ENCODE assay signal across 33 mouse cellular contexts in genomic region chr6:89669556-89669955, GRCm38 (mm10). TPM values are rescaled to one million over a fixed set of nuclear protein-coding genes. Genes with fewer than 3 reads are reported as not detected.
DNase-seq lines count a peak whose midpoint lies in the region; TF ChIP-seq lines count a peak whose summit lies in the region.
"Had no signal": no experiment of that assay in that cellular context is flagged by ENCODE, and none has a peak within 500 bp of the region (broad histone marks: within the 10 kb centered on the region; RNA-seq: fewer than 3 reads in every experiment).

No protein-coding gene starts in this region.

- peak; percentile 45 for DNase-seq in heart, embryonic 10.5 days (ENCODE audit: low spot score)
- no peak for DNase-seq in heart, postnatal 36 days
- DNase-seq in lung, adult 2 months, result peak; percentile 1
- no peak for DNase-seq in lung, postnatal 25 days (ENCODE audit: low spot score)
- DNase-seq in Muller cell, postnatal 12 days (ENCODE audit: inconsistent ontology term), result peak; percentile 47
- DNase-seq in retina, postnatal 1 day, result peak; percentile 52
- no peak for DNase-seq in urinary bladder, postnatal 36 days (ENCODE audit: low spot score in 2 of 2)
- DNase-seq: adrenal gland, adult 8-10 months; adrenal gland, postnatal 25 days; B cell, adult 2 months; cerebellum, adult 11-12 months; cerebellum, adult 8-10 months; cerebellum, postnatal 36 days; embryo, embryonic 11 days; gastrocnemius, postnatal 25 days; heart, postnatal 14 days had no signal

- no peak overlapping the region for H3K27ac ChIP-seq in heart, embryonic 10.5 days
- H3K27ac ChIP-seq: embryonic facial prominence, embryonic 10.5 days; embryonic facial prominence, embryonic 13.5 days; forebrain, embryonic 12.5 days; forebrain, embryonic 15.5 days; heart, embryonic 13.5 days; hindbrain, embryonic 10.5 days; hindbrain, embryonic 13.5 days had no signal

- peaks cover 10% of the 10 kb centered on the region; the same call in 1 of the 2 replicates for H3K4me1 ChIP-seq in heart, embryonic 10.5 days
- no peaks in the 10 kb centered on the region for H3K4me1 ChIP-seq in lung, adult 2 months (ENCODE audit: control insufficient read depth, insufficient read depth, low read length)
- H3K4me1 ChIP-seq: embryonic facial prominence, embryonic 10.5 days; embryonic facial prominence, embryonic 13.5 days; forebrain, embryonic 12.5 days; hindbrain, embryonic 10.5 days; hindbrain, embryonic 13.5 days had no signal

- H3K36me3 ChIP-seq in heart, embryonic 10.5 days, result no peaks in the 10 kb centered on the region
- H3K36me3 ChIP-seq: forebrain, embryonic 15.5 days had no signal

- H3K27me3 ChIP-seq in heart, embryonic 10.5 days (ENCODE audit: insufficient read depth, poor library complexity, severe bottlenecking), result 0 out of 2 replicates have a peak, but pooled peaks cover 5% of the 10 kb centered on the region
- H3K27me3 ChIP-seq: CH12.LX; embryonic facial prominence, embryonic 13.5 days; forebrain, embryonic 12.5 days; forebrain, embryonic 15.5 days; heart, embryonic 13.5 days; hindbrain, embryonic 13.5 days had no signal

- 85% methylated on average over 6 of the region's 6 CpGs for WGBS in heart, embryonic 10.5 days
- 82% methylated on average over 6 of the region's 6 CpGs for WGBS in lung, adult 2 months

- intact Hi-C loops in heart, postnatal 36 days (cut with DNase I), result no loop called here

- no peak for TF ChIP-seq POLR2A in lung, adult 2 months (IDR thresholded peaks at IDR 0.05; ENCODE audit: borderline replicate concordance, extremely low read depth, low read depth, low read length)

- no peak overlapping the region for H3K4me3 ChIP-seq in heart, embryonic 10.5 days
- no peak overlapping the region for H3K4me3 ChIP-seq in lung, adult 2 months (replicated peaks; ENCODE audit: extremely low read depth, low read depth, low read length)
- H3K4me3 ChIP-seq: embryonic facial prominence, embryonic 10.5 days; embryonic facial prominence, embryonic 13.5 days; erythroblast, embryonic 14.5 days; forebrain, embryonic 12.5 days; forebrain, embryonic 15.5 days; heart, embryonic 13.5 days; hindbrain, embryonic 10.5 days; hindbrain, embryonic 13.5 days had no signal

- no peaks in the 10 kb centered on the region for H3K9me3 ChIP-seq in heart, embryonic 10.5 days
- H3K9me3 ChIP-seq: embryonic facial prominence, embryonic 10.5 days; embryonic facial prominence, embryonic 13.5 days; forebrain, embryonic 12.5 days; forebrain, embryonic 15.5 days; G1E; heart, embryonic 13.5 days; hindbrain, embryonic 10.5 days; hindbrain, embryonic 13.5 days had no signal

- TF ChIP-seq CTCF in lung, adult 2 months (IDR thresholded peaks at IDR 0.05; ENCODE audit: insufficient read depth, low read length), result no peak

RNA-seq across cellular contexts. Expression of gene Txnrd3, which starts 25.8 kb away (rescaled TPM):
- polyA plus RNA-seq in heart, embryonic 10.5 days (2016; fragmentation: Nextera tagmentation; extraction: Ambion mirVana), result 8.7 and 10.3 TPM in 2 replicates
- 10 to 100 TPM; 15.8 to 17.8 TPM for total RNA-seq in heart, postnatal 36 days (2021)
- 13.8 and 15.5 TPM in 2 replicates for polyA plus RNA-seq in lung, adult 2 months (2012; rRNA removed)
- polyA plus RNA-seq: erythroblast, embryonic 14.5 days had no signal

RNA-seq across cellular contexts. Expression of gene Vmn1r40, which starts 37.8 kb away (rescaled TPM):
- polyA plus RNA-seq in heart, embryonic 10.5 days (2016; fragmentation: Nextera tagmentation; extraction: Ambion mirVana), result not detected in 2 replicates
- not detected for total RNA-seq in heart, postnatal 36 days (2021)
- polyA plus RNA-seq in lung, adult 2 months (2012; rRNA removed), result not detected in 2 replicates
- total RNA-seq: adrenal gland, adult 8-10 months; adrenal gland, postnatal 25 days; CH12.LX; gastrocnemius, adult 8-10 months; gastrocnemius, postnatal 25 days; heart, adult 8-10 months; heart, postnatal 14 days had no signal
- polyA plus RNA-seq: activated CD4-positive, CD25-positive, alpha-beta regulatory T cell, adult 4 months; cortical plate, adult 2 months; embryonic facial prominence, embryonic 10.5 days; embryonic facial prominence, embryonic 13.5 days; erythroblast, embryonic 14.5 days; forebrain, embryonic 12.5 days; forebrain, embryonic 15.5 days; G1E; gonadal fat pad, adult 2 months; heart, embryonic 13.5 days; heart, embryonic 16.5 days; hindbrain, embryonic 10.5 days; hindbrain, embryonic 13.5 days; hindbrain, embryonic 16.5 days had no signal

Comparison
In these comparisons a context has a peak if more than half of its experiments do, and no peak if none do; other contexts are left out.
1. DNase-seq: peak in heart, embryonic 10.5 days (single experiment), lung, adult 2 months (single experiment), Muller cell, postnatal 12 days (single experiment) and retina, postnatal 1 day (single experiment); none in heart, postnatal 36 days (0 of 2), lung, postnatal 25 days (single experiment) and urinary bladder, postnatal 36 days (0 of 2).